Mouse (Mus musculus): ENCODE data around the gene Tufm.

The Tufm gene

DNA sequence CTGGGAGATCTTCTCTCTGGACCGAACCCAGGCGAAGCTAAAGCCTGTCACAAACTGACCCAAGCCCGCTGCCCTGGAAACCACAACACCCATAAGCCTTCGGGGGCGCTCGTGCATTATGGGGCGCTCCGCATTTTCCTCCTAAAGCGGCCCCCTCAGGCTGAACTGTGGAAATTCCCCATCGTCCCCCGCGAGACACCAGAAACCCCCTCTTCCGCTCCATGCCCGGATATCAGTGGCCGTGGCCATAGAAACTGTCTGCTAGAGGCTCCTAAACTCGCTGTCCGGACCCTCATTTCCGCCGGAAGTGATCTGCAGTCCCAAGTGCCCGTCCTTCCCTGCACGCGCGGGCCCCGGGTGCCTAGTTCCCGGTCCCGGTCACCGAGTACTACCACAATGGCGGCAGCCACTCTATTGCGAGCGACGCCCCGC is at the start of gene Tufm:
Gene Tufm, plus strand, starts transcription at position 310 of the 432 bp plus-strand sequence.
- DNase-seq (ENCODE audit: low spot score in 2 of 2), result peak; percentile 95 to 96

DNA sequence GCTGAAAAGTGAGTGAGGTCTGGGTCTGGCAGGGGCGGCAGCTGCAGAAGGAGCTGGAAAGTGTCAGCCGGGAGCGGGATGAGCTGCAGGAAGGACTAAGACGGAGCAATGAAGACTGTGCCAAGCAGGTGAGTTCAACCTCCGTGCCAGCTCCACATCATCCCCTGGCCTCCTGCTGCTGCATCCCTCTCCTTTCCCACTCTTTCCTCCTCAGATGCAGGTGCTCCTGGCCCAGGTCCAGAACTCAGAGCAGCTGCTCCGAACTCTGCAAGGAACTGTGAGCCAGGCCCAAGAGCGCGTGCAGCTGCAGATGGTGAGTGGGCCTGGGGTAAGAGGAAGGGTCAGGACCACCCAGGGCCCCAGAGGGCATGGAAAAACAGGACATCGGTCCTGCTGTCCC is 47.0 kb upstream of the Tufm start:
- DNase-seq (ENCODE audit: low spot score in 2 of 2), result no peak

DNA sequence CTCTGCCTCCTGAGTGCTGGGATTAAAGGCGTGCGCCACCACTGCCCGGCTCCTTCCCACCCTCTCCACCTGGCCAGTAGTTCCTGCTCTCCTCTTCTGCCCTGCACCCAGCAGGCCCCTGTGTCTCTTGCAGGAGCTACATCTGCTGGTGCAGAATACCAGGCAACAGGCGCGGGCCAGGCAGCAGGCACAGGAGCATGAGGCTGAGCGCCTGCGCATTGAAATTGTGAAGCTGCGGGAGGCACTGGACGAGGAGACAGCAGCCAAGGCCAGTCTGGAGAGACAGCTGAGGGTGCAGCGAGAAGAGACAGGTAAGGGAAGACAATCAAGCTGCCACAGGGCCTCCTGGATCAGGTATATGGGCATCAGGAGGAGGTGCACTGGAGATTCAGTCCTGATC is 43.2 kb upstream of the Tufm start:
- DNase-seq (ENCODE audit: low spot score in 2 of 2), result no peak

DNA sequence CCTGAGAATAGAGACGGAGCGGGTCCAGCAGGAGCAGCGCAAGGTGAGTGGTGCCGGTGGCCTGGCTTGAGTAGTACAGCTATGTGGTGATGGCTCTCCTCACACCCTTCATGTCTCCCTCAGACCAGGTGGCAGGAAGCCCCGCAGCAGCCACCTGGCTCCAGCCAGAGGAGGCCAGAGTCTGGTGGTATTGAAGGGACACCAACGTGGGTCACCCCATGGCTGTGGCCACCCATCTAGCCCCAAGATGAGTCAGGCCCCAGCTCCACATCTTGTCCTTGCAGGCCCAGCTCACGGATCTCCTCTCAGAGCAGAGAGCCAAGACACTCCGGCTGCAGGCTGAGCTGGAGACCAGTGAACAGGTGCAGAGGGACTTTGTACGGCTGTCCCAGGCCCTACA is 42.6 kb upstream of the Tufm start:
- no peak for DNase-seq (ENCODE audit: low spot score in 2 of 2)

DNA sequence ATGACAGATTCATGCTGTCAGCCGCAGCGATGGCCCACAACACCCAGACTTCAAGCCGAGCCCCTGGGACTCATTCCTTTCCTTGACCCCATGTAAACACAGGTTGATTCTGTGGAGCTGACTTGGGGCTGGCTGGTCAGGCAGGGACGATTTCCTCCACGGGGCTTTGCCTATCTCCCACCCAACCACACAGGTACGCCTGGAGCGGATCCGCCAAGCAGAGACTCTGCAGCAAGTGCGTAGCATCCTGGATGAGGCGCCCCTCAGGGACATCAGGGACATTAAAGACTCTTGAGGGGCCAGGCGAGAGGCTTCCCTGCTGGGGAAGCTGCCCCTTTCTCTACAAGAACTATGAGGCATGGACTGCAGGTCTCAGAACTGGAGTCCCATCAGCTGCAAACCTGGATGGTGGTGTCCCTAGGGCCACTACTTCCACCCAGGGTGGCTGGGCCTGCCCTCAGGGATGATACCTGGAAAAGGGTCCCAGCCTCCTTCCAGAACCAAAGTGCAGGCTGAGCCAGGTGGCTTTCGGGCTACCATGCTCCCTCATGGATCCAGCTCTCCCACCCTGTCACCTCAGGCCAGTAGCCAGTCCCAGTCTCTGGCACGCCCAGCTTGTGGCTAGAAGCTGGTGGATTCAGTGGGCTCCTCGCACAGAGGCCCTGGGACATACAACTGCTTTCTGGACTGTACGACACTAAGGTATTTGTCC is 41.9 kb upstream of the Tufm start:
- DNase-seq (ENCODE audit: low spot score in 2 of 2), result no peak

DNA sequence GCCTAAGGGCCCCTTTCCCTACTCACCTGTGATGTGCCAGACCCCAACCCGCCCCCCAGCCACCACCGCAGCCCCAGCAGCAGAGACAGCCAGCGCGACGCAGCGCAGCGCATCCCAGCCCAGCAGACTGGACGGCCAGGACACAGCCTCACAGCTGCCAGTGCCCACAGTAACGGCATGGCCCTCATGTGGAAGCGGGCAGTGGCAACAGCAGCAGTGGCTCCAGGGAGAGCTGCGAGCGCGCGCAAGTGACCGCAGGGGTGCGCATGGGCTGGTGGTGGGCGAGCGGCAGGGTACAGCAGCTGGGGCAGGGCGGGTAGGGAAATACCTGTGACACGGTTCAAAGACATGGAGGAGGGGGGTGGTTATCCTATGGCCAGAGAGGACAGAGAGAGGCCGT is 40.9 kb upstream of the Tufm start:
- no peak for DNase-seq (ENCODE audit: low spot score in 2 of 2)

DNA sequence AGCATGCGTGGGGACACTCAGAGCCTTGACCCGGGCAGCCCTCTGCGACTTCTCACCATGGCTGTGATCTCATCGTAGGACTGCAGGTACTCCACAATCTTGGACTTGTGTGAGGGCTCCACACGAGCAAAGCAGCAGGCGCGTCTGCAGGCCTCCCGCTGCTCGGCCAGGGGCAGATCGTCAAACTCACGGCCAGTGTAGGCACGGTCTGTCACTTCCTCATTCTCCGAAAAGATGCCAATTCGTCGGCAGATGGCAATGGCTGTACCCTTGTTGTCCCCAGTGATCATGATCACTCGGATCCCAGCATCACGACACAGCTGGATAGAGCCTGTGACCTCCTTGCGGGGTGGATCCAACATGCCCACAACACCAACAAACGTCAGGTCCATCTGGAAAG is 38.7 kb upstream of the Tufm start:
- no peak for DNase-seq (ENCODE audit: low spot score in 2 of 2)

DNA sequence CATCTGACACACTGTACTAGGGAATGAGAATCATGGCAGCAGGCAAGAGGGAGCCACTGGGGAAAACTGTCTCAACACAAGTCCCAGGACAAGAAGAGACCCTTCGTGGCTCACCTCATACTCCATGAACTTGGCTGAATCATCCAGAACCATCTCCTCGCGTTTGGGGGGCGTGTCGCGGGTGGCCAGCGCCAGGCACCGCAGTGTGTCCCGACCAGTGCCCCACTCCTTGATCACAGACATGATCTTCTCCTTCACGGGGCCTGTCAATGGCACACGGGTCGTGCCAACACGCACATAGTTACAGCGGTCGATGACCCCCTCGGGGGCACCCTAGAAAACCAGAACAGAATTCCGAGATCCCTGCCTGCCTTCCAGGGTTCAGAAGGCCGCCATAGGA is 37.2 kb upstream of the Tufm start:
- DNase-seq (ENCODE audit: low spot score in 2 of 2), result no peak

DNA sequence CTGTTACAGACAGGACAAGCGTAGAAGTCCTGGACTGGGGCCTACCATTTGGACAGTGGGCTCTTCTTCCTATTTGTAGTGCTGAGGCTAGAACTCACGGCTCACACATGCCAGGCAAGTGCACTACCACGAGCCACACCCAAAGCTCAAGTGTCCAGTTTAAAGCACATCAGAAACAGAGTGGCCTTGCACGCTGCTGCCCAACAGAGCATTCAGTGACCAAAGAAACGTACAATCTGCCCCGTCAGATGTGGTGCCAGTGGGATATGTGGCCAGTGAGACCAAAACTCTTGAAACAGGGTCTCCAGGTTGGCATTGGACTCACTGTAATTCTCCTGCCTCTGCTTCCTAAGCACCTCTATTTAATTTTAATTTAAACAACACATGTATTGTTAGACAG is 36.5 kb upstream of the Tufm start:
- no peak for DNase-seq (ENCODE audit: low spot score in 2 of 2)

DNA sequence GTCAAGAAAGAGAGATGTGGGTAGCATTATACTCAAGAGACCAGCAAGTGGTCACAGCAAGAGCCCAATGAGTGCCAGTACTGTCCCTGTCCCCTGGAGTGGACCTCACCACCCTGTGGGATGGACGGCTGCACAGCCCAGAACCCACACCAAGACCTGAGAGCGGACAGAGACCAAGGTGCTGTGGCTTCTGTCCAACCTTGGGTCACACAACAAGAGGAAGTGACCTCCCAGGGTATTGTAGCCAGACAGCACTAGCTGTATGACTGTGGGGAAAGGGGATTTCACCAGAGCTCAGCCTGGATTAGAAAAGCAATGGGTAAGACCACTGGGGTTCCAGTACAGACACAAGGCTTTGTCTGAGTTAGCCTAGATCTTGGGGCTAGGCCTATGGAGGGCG is 34.9 kb upstream of the Tufm start:
- DNase-seq (ENCODE audit: low spot score in 2 of 2), result no peak

DNA sequence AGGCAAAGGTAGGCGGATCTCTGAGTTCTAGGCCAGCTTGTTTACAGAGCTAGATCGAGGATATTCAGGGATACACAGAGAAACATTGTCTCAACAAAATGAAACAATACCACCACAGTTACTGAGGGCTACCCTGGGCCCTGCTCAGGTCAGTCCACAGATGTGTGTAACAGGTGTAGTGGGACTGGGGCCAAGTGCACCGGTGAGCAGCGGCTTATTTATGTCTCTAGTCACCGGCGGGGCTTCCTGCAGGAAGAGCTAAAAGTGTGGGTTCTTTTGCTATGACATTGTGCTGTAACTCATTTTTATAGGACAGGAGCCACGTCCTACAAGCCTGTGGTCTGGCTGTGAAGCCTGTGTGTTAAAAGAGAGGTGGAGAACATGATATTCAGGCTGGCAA is 33.3 kb upstream of the Tufm start:
- DNase-seq (ENCODE audit: low spot score in 2 of 2), result no peak

DNA sequence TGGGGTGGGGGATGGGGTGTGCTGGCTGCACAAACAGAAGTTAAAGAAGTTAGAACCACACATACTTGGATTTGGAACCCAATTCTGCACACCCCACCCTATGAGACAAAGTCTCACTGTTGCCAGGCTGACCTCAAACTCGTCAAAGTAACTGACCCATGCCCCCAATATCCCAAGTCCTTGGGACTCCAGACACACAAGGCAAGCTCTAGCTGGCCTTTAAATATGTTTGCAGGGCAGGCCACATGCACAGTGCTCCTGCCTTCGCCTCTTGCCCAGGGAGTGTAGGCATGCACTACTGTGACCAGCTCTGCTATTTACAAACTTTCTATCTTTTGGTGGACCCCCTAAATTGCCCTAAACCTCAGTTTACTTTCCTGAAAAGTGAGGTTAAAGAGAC is 31.9 kb upstream of the Tufm start:
- DNase-seq (ENCODE audit: low spot score in 2 of 2), result no peak

DNA sequence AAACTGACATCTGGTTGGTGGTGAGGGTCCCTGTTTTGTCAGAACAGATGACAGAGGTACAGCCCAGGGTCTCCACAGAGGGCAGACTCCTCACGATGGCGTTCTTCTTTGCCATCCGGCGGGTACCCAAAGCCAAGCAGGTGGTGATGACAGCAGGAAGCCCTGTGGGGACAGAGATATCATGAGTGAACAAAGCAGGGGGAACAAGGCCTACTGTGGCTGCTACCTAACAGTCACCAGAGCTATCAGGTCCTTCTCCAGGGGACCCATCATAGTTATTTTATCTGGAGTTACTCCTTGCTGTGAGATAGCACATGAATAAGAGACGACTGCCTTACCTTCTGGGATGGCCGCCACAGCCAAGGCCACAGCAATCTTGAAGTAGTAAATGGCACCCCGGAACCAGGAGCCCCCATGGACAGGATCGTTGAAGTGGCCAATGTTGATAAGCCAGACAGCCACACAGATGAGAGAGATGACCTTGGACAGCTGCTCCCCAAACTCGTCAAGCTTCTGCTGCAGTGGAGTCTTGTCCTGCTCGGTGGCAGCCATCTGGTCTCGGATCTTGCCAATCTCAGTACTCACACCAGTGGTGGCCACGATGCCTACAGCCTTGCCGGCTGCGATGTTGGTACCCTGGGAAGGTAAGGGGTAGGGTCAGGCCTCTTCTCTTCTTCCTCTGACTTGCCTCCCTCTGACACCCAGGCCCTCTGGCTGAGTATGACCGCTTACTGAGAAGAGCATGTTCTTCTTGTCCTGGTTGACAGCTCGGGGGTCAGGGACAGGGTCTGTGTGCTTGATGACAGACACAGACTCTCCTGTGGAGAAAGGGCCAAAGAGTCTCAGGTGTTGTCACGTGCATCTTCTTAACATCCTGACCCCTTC is 30.5 kb upstream of the Tufm start:
- DNase-seq (ENCODE audit: low spot score in 2 of 2), result no peak

DNA sequence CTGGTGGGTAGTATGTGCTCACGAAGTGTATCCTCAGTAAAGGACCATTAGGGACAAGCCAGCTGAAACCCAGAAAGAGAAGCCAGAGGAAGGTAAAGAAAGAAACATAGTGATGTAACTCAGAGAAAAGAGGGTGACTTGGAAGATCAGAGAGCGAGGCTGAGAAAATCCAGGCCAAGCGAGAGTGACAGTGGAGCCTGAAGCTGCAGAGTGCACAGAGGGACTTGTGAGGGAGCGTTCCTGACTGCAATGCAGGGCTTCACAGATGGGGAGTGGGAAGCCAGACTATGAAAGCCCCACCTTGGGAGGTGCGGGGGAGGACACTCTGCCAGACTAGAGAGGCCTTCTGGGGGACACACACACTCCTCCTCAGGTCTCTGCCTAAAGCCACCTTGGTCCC is 28.9 kb upstream of the Tufm start:
- DNase-seq (ENCODE audit: low spot score in 2 of 2), result no peak

DNA sequence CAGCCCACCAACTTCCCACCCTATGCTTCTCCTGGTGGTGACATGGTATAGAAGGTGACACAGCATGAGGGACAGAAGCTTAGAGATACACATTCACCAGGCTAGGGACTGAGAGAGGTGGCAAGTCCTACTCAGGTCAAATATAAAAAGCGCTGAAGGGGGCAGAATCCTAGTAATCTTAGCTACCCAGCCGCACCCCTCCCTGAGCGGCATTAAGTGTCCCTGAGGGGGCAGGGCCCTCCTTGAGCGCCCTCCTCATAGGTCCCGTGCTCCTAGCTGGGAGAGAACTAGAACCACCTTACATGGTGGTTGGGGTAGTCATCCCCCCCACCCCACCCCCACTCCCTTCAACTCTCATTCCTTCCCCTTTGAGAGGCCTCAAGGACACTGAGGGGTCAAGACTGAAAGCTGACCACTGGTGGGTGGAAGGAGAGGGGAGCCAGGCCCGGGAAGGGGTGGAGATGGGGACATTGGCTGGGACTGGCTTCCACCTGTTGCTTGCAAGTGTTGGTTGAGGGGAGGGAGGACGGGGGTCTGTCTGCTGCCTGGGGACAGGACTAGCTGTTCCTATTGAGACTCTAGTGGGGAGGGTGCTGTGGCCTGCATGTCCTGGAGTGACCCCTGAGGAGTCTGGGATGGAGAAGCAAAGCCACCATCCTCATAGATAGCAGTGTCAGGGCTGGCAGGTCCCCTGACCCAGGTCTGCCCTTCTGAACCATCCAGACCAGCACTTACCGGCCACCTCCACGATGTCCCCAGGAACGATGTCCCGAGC is 28.1 kb upstream of the Tufm start:
- DNase-seq (ENCODE audit: low spot score in 2 of 2), result no peak

DNA sequence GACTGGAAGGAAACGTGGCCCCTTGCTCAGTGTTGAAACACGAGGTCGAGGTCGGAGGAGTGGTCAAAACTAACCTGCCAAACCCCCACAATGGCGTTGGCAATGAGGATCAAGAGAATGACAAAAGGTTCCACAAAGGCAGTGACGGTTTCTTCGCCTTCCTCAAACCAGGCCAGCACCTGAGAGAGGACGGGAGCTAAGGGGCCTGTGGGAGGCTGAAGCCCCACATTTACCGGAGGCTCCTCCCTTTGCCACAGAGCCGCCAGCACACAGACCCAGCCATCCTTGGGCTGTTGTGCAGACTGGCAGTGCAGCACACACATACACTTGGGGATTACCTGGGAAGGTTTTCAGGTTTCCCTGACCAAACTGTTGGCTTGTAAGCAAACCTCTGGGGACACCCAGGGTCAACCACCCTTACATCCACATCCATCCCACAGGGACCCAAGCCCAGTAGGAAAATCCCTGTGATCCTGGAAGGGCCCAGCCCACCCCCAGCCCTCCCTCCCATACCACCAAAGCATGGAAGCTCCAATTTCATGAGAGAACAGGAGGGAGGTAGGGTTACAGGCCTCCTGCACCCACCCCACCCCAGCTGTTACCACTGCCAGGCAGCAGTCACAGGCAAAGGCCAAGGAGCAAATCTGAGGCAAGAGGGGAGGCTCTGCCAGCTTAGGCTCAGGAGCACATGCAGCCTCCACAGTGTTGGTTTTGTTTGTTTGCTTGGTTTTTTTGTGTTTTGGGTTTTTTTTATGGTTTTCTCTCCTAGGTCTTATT is 26.4 kb upstream of the Tufm start:
- no peak for DNase-seq (ENCODE audit: low spot score in 2 of 2)

DNA sequence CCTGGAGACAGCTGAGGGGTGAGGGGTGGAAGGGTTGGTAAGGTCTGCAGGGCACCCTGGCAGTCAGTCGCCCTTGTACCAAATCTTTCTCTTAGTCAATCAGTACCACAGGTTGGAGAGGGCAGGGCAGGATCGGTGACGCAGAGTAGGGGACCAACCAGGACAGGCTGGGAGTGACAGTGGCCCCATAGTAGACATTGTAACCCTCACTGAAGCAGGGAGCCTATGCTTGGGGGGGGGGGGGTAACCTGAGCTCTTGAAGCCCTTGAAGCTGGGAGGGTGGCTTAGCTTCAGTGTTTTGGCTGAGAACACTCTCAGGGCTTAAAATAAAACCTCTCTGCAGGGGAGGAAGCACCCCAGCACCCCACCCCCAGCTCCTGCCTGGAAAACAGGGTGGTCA is 25.5 kb upstream of the Tufm start:
- DNase-seq (ENCODE audit: low spot score in 2 of 2), result no peak

DNA sequence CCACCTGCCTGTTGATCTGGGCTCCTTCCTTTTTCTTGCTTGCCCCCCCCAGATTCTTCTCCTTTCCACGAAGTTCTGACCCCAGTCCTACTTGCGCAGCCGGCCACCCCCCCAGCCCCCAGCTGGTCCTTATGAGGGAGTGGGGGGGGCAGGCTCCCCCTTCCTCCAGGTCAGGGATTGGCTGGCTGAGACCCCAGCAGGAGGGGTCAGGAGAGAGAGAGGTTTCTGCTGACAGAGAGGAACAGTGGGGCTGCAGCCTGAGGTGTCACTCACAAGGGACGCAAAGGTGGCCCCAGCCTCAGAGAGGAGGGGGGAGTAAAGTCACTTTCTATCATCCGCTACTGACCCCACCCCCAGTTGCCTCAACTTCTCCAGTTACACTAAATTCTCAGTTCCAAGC is 24.2 kb upstream of the Tufm start, which contains the start of gene Atp2a1:
Gene Atp2a1, minus strand, starts transcription at position 105 of the 400 bp plus-strand sequence.
- DNase-seq (ENCODE audit: low spot score in 2 of 2), result no peak

DNA sequence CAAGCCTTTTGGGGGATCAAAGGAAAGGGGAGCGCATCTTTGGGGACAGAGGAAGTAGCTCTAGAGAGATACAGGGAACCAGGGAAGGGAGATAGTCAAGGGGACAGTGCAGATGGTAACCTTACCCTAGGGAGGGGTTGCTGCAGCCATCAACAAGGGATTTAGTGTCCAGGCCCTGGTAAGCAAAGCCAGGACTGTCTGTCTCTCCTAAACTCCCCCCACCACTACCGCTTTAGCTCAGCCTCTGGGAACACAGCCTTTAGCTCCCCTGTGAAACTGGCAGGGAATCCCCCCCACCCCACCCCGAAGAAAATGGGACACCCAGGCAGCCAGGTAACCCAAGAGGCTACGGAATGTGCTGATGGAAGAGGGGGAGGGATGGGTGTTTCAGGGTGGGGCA is 23.6 kb upstream of the Tufm start:
- DNase-seq (ENCODE audit: low spot score in 2 of 2), result no peak

DNA sequence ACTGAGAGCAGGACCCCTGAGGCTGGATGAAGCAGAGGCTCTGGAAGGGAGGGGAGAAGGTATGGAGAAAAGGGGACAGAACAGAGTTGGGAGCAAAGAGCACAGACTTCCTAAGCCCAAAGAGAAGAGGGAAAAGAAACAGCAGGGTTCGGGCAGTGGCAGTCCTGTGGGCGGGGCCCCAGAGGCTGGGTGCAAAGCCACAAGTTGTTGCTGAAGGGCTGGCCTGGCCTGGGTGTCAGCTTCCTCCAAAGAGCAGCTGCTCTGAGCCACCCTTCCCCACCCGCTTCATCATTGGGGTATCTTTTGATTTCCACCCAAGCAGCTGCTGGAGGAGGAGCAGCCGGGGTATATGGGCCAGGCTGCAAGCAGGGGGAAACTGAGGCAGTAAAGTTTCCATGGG is 23.0 kb upstream of the Tufm start:
- no peak for DNase-seq (ENCODE audit: low spot score in 2 of 2)

DNA sequence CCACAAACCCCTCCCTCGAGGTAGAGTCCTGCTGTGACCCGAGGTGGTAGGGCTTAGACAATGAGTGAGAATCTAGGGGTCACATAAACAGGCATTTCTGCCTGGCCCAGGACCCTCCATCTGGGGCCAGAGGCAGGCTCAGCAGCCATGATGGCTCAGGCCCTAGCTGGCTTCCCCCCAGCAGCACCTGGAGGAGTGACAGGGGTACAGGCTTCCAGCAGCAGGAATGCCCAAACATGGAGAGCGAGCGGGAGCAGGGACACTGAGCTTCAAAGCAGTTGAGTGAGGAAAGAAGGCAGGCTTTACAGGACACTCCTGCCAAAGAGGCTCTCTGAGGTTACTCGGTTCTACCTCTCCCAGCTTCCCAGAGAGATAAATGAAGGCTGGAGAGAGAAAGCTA is 22.3 kb upstream of the Tufm start:
- DNase-seq (ENCODE audit: low spot score in 2 of 2), result no peak

Measured in frontal cortex, postnatal 10 days (tissue).